Mouse (Mus musculus): ENCODE measurements around the gene Ccdc28b.
A peak's percentile ranks its signal among the peaks of the same experiment; 100 is the strongest.

The Ccdc28b gene

GRCm38 (mm10) chr4:129623681-129624091, at the start of gene Ccdc28b:
TSS of gene Ccdc28b (minus strand) at chr4:129623947.
- no peak for DNase-seq (ENCODE audit: low spot score)

DNA sequence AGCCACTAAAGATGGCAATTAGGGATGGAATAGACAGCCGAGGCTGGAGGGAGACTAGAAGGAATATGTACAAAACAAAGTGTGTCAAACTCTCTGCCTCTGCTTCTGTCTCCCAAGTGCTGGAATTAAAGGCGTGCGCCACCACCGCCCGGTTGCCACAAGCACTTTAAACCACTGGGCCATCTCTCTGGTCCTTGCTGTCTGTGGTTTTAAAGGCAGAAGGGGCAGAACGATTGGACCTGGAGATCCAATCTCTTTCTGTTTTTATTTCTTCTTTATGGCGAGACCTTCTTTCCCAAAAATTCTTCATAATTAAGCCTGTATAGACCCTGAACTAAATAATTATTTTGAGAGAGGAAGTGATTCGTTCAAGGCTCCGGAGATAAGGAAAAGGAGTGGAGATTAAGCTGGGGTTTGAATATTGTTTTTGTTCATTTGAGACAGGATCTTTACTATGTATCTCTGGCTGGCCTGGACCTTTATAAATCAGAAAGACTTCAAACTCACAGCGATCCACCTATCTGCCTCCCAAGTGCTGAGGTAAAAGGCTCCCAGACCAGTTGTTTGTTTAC, 49.2 kb upstream of the Ccdc28b start:
- no peak for DNase-seq (ENCODE audit: low spot score)

GRCm38 (mm10) chr4:129672083-129672877, 48.5 kb upstream of the Ccdc28b start, which contains the start of gene Kpna6:
TSS of gene Kpna6 (minus strand) at chr4:129672767.
- peak; percentile 72 for DNase-seq (ENCODE audit: low spot score)

DNA sequence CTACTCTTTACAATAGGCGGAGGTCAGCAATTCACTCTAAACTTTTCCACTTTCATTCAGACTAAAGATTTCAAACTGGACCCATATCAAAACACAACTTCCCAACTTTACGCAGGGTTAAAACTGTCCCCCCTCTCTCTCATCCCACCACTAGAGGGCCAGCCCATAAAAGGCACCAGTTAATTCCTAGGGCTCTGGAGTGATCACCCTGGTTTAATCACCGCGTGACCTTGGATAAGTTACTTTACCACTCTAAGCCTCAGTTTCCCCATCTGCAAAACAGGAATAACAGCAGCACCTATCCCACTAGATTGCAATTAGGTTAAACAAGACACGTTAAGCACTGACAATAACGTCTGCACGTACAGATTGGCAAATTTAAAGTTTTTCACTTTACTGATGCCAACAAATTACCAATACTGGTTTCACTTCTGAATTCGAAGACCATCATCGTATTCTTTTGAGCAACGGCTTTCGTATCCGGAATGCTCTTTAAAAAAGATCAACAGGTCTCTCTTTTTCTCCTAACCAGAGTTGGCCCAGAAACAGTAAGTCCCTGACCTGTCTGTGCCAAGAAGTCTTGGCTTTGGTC, 47.8 kb upstream of the Ccdc28b start:
- DNase-seq (ENCODE audit: low spot score): peak; percentile 29

- no peak for DNase-seq (ENCODE audit: low spot score)
Measured at GRCm38 (mm10) chr4:129662255-129662813, 38.6 kb upstream of the Ccdc28b start.

GRCm38 (mm10) chr4:129661584-129661983, 37.8 kb upstream of the Ccdc28b start:
- no peak for DNase-seq (ENCODE audit: low spot score)

- no peak for DNase-seq (ENCODE audit: low spot score)
Measured at GRCm38 (mm10) chr4:129654770-129655169, 31.0 kb upstream of the Ccdc28b start.

- no peak for DNase-seq (ENCODE audit: low spot score)
Measured at GRCm38 (mm10) chr4:129650359-129650758, 26.6 kb upstream of the Ccdc28b start.

DNA sequence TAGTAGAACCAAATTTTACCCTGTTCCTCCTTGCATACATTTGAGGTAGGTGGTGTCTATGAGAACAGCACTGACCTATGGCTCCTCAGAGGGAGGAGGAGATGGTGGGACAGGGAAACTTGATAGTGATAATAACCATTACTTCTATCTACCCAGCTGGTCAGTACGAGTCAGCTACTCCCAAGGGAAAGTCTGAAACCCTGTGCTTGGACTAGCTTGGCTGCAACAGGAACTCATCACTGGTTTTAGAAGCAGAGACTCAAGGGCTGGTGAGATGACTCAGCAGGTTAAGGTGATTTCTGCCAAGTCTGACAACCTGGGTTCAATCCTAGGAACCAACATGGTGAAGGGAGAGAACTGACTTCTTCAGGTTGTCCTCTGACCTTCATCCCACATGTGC, 24.9 kb upstream of the Ccdc28b start:
- no peak for DNase-seq (ENCODE audit: low spot score)

- no peak for DNase-seq (ENCODE audit: low spot score)
Measured at GRCm38 (mm10) chr4:129645204-129645603, 21.5 kb upstream of the Ccdc28b start.

GRCm38 (mm10) chr4:129641756-129642155, 18.0 kb upstream of the Ccdc28b start:
- DNase-seq (ENCODE audit: low spot score): no peak

DNA sequence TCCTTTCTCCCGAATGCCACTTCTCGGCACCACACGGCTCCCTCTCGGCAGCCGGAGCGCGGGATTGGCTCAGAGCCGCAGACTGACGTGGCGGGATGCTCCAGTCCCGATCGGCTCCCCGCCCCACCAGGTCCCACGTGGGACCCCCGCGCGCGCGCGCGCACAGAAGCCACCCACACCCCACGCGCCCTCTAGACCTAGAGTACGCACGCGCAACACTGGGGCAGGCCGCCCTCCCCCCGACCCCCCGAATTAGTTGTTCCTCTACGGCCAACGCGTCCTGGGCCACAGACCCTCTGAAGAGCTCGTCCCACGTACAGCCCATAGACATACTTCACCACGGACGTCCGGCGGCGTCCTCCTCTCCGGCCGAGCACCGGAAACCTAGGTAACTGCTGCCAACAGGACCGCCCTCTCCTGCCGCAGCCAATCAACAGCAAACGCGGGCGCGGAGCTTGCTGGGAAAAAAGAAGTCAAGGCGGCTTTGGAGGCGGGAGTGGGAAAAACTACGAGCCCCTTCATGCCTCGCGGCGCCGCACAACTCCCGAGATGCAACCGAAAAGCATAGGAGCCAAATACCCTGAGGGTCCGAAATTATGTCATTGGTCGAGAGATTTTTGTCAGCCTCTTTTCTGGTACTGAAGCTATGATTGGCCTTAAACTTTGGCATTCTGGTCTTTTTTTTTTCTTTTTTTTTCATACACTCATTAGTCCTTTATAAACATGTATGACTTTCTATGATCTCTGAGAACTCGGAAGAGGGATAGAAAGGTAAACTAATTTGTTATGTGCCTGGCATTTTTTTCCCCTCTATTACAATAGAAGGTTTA, 17.1 kb upstream of the Ccdc28b start, which contains the start of gene Txlna:
Gene Txlna (minus strand): TSS at position 428 of the 830 bp plus-strand sequence.
- DNase-seq (ENCODE audit: low spot score): peak; percentile 94

DNA sequence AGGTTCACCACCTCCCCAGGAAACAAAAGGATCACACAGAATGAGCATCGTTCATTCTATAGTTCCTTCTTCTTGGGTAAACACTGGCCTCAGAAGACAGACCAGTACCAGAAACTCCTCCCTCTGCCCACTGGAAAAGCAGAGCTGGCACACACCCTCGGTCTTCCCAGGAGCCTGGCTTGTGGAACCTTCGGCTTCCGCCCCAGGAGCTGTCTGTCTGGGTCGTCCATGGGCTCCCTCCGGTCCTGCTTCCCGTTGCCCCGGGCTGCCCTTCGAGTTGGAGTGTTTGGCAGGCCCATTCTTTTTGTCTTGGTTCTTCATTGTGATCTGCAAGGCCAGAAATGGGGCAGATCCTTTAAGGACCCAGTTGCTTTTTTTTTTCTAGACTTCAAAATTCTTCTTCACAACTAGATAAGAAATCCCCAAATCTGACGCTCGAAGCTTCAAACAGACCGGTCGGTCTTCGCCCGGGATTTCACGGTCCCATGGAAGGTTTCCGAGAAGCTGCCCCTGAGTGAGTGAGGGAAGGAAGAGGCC, 16.4 kb upstream of the Ccdc28b start:
- DNase-seq (ENCODE audit: low spot score): no peak

GRCm38 (mm10) chr4:129639221-129639620, 15.5 kb upstream of the Ccdc28b start:
- DNase-seq (ENCODE audit: low spot score): no peak

DNA sequence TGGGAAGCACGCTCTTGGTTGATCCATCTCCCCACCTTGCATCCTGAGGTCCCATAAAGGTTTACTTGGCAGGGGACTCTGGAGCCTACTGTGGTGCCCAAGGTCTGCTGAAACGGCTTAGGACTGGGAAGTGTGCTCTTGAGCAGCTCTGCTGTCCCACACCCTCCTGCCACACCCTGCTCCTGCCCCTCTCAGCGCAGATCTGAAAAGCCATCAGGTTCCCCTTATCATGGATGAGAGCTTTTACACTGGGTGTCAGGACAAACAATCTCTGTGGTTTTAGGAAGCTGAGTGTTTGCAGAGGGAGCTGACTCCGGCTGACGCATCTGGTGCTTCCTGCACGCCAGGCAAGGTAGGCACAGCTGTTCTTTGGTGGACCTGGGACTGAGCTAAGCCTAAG, 10.1 kb upstream of the Ccdc28b start:
- DNase-seq (ENCODE audit: low spot score): no peak

GRCm38 (mm10) chr4:129631867-129632266, 8.1 kb upstream of the Ccdc28b start:
- no peak for DNase-seq (ENCODE audit: low spot score)

DNA sequence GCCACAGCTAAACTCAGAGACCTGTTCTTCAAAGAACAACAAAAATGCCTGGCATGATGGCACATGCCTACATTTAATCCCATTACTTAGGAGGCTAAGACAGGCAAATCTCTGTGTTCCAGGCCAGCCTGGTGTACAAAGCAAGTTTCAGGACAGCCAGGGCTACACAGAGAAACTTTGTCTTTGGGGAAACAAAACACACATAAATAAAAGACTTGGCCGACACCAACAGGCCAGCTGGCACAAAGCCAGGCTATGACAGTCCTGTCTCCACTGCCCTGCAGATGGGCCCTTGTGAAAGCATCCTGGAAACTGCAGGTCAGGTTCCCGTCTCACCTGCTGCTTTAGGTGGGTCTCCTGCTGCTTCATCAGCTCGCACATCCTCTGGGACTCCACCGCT, 7.2 kb upstream of the Ccdc28b start:
- DNase-seq (ENCODE audit: low spot score): no peak

DNA sequence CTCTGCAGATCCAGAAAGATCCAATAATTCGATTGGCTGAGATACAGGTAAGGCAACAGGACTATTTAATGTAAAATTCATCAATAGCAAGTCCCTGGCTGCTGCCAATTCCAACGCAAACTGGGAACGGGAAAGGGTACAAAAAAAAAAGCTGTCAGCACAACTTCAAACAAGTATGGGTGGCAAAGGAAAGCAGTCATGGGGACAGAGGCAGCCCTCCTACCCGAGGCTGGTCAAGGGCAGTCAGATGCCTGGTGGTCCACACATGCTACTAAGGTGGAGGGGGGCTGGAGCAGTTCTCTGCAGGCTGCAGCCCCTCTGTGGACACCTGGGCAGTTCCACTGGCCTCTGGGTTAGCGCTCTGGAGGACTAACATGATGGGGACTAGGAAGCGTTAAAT, 2.3 kb upstream of the Ccdc28b start:
- no peak for DNase-seq (ENCODE audit: low spot score)

DNA sequence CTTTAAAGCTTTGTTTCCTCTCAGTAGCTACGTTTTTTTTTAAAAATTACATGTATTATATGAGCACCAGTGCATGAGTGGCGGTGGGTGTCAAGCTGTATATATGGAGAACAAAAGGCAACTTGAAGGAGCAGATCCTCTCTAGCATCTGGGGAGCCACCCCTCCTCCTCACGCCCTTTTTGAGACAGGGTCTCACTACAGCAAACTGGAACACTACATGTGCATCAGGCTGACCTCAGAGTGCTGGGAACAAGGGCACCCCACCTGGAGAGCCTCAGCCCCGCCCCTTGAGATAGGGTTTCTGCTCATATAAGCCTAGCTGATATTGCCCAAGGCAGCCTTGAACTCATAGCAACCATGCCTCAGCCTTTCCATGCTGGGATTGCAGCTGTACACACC, 1.7 kb upstream of the Ccdc28b start:
- no peak for DNase-seq (ENCODE audit: low spot score)

- DNase-seq (ENCODE audit: low spot score): no peak
Measured at GRCm38 (mm10) chr4:129625029-129625370, 1.3 kb upstream of the Ccdc28b start.

DNA sequence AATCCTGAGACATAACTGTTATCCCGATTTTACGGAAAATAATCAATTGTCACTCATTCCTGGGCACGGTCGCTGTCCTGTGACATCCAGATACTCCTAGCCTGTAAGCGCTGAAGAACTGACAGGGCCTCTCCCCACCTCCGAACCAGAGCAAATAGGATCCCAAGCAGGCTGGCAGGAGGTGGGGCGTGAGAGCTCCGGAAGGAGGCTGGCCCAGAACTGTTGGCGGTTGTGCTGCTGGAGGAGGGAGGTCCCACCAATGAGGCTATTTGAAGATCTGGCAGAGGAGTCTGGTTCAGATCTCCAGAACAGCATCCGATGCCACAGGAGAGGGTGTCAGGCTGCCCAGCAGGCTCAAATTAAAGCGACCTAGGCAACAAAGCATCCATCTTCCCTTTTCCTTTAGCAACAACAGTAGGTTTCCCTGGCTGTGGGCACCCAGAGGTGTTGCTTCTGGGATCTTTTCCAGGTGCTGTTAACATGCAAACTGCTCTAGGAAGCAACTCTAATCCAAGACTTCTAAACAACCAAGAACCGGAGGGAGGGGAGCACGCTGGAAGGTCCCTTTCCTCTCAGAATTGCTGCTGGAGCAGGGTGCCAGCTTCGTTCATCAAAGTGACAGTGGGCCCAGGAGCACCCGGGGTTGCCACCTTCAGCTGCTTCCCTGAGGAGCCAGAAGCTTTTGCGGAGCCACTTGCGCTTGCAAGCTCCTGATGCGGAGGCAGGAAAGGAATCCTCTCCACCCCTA, 708 bp upstream of the Ccdc28b start:
- DNase-seq (ENCODE audit: low spot score): peak; percentile 72

All from layer of hippocampus, adult 9-10 months (tissue).